Mouse (Mus musculus) telencephalon, adult 2 months (tissue): ENCODE measurements at regions not wholly inside any gene's neighbourhood (a gene's known extent, or its start where the extent isn't known, plus 50 kb on each side); places are given as distances from the start of the nearest gene placed in this dataset.
A peak's percentile ranks its signal among the peaks of the same experiment; 100 is the strongest.

Experiments used
- DNase-seq: peaks from one replicate; pipeline ENCODE4 v3.0.0-alpha.2; 2011; ENCODE audit warnings: low read depth, low spot score

- DNase-seq, result no peak
Observed at GRCm38 (mm10) chr10:19140628-19141027, 125.2 kb upstream of the Tnfaip3 start.

DNA sequence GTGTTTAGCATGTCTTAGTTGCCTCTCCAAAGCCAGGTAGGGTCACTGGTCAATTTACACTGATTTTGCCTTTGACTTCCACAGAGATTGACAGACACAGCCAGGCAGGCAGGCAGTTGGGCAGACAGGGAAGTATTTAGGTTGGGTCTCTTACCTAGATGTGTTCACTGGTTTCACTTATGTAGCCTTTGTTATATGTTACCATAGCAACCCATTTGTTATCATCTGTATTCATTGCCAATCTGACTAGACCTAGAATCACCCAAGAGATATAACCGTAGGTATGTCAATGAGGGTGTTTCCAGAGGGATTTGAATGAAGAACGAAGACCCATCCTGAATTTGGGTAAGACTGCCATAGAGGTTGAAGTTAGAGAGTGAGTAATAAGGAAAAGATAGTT is 123.8 kb upstream of the Tnfaip3 start:
- DNase-seq, result no peak

DNA sequence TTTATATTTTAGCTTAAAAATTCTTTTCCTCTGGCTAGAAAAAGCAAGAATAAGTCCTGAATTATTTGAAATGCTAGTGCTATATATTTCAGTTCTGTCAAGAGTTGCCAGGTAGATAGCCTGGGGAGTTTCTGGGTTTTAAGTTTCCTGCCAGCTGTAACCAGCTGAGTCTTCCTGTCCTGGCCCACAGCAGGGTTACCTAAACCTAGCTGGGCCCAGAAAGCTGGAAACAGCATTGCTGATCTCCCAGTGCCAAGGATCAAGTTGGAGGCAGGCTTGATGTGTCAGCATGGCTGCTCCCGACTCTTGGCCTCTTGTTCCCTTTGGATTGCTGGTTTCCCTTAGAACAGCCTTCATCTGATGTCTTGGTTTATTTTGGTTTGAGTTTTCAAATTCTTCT is 122.8 kb upstream of the Tnfaip3 start:
- DNase-seq, result no peak

- DNase-seq, result no peak
Observed at GRCm38 (mm10) chr10:19127581-19128291, 112.3 kb upstream of the Tnfaip3 start.

- DNase-seq, result no peak
Observed at GRCm38 (mm10) chr10:19126922-19127321, 111.5 kb upstream of the Tnfaip3 start.

- DNase-seq, result no peak
Observed at GRCm38 (mm10) chr10:19126438-19126837, 111.0 kb upstream of the Tnfaip3 start.

DNA sequence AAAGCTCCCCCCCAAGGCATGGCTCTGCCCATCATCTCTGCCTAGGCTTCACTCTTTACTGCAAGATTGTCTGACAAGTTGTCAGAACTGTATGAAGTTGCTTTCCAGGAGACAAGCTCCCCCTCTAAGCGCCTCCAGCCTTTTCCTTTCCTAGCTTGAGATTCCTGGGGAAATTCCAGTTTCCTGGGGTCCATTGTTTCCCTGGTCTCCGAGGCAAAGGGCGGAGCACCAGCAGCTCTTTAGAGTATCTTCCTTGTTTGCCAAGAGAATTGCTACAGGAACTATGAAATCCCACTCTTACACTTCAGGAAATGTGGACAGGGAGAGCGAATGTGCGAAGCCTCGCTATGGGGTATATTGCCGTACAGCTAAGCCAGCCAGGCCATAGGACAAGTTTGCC is 108.2 kb upstream of the Tnfaip3 start:
- DNase-seq, result no peak

GRCm38 (mm10) chr10:19122221-19122620 is 106.8 kb upstream of the Tnfaip3 start:
- peak; percentile 91 for DNase-seq

DNA sequence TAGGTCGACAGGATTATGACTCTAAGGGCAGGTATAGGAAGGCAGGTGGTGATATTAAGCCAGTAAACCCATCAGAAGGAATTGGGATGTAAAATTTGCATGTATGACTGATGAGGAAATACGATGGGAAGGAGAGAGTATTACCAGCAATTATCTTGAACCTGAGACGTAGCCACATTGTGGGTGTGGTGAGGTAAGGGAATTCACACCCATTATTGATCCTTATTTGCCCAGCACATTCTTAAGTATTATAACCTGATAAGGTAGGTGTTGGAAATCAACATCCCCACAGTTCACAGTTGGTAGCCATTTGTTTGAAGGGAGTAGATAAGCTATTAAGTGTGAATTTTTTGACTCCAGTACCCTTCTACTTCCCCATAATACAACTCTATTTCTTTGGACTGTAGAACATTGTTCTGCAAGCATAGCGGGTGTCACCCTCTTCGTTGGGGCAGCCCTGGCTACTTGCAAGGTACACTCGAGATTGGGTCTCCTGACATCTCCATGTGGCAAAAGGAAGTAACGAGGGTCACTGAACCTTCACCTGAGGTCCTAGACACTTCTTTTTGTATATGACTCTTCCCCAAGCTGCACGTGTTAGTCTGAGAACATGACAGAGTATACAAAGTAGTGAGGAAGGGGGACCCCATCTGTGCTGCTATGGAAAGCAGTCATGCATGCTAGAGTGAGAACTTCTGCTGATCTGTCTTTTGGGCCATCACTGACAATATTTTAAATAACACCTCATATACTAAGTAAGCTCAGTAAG is 104.0 kb upstream of the Tnfaip3 start:
- DNase-seq, result no peak

DNA sequence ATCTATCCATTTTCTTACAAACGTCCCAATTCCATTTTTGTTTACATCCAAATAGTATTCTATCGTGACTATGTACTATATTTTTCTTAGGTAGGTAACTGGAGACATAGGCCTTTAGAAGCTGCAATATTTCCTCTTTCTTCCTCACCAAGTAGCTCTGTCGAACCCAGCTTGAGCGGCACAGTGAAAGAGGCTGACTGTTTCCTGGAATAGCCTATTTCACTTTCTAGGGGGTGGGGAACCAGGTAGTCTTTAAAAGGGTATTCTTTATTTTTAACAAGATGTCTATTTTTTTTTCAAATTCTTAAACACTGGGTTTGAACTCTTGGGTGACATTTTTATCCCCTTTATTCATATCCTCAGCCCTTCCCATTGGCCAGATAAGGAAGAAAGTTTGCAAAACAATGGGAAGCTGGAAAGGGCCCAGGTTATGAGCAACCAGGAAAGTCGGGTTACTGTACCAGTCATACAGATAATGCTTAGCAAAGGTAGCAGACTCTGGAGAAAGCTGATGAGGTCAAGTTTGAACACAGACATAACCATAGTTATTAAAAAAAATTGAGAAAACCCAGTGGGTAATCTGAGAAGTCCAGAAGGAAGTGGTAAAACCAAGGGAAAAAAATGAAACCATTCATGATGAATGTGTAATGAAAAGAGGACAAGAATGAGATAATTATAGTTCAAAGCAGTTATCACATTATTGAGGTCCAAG is 103.3 kb upstream of the Tnfaip3 start:
- DNase-seq, result no peak

DNA sequence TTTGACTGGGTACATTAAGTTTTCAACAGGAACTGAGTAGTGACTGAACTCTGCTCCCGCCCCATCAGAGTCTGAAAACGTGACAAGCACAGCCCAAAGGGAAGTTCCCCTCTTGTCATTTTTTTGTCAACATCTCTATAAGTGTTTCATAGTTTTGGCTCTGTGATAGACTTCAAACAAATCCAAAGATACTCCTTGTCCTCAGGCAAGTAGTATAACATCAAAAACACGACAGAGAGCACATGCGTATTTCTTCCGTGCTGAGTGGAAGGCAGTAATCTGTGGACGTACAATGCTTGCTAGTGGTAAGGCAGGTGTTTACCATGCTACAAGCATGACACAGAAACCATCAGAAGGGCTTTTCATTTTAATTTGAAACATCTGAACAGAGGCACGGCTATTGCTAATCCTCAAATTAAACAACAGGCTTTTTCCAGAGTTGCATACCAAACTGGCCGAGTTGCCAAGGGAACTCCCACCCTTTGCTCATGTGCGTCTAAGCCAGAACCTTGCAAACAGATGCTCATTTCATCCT is 101.7 kb upstream of the Tnfaip3 start:
- DNase-seq, result no peak

DNA sequence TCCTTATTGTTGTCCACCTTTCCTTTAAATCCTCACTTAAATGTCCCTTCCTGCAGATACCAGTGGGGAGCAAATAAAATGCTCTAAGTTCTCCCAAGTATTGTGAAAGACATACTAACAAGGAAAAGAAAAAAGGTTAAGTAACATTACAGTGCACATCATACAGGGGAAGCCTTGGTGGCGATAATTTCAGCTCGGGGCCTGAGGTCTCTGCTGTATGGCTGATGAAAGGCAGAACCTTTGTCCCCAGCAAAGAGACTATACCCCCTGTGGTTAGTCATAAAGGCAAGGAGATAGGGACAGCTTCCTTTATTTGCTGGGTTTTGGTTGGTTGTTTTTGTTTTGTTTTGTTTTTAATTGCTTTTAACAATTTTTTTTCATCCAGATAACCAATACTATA is 97.0 kb upstream of the Tnfaip3 start:
- DNase-seq, result no peak

DNA sequence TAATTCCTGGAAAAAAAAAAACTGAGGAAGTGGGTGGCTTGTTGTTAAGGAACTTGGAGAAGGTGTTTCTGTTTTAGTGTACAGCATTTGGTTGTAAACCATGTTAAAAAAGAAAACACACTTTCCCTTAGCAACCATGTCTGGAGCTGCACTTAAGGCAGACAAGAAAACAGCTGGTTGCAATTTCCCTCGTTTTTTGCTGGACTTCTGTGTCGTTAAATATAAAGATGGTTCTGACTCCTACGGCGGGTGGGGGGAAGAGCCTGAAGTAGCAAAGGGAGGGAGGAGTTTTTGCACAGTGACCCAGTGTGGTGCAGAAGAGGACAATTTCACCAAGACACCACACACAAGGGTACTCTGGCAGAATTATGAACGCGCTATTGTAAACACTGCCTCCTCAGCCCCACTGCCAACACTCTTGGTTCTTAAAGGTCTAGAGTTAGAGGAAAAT is 89.8 kb upstream of the Tnfaip3 start:
- DNase-seq, result no peak

- no peak for DNase-seq
Observed at GRCm38 (mm10) chr10:19104671-19105203, 89.3 kb upstream of the Tnfaip3 start.

DNA sequence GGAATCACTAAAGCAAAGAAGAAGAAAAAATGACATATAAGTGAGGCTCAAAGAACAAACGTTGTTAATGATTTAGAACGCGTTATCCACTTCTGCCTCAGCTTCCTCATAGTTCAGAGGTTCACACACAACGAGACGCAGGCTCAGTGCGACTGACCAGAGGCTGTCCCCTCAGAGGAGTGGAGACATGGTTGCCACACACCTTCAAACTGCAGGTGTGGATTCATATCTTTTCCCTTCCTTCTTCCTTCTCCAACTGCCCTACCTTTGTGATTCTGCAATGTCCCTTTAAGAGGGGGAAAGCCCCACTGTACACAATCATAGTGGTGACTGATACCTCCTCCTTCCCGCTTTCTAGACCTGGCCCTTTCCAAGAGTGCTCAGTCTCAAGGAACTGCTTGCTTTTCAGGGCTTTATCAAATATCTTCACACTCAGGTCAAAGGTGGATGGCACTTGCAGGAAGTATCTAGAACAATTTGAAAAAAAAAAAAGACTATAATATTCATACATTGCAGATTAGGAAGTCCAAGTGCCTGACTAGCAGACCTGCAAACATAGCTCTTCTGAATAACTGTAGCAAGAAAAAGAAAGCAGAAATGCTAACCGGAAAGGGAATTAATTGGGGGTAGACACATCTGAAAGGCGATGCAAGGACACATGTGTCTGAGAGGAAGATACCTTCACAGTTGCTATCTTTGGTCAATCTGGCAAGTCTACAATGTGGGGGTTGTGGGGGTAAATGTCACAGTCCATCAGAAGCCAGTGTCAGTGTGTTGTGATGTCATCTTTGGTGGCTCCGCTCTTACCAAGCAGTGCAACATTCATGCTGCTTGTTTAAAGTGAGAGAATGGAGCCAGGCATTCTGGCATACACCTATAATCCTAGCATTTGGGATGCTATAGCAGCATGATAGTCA is 84.2 kb upstream of the Tnfaip3 start:
- no peak for DNase-seq

GRCm38 (mm10) chr10:19094297-19094696 is 78.8 kb upstream of the Tnfaip3 start:
- peak; percentile 18 for DNase-seq

GRCm38 (mm10) chr10:19093689-19094088 is 78.2 kb upstream of the Tnfaip3 start:
- DNase-seq, result no peak

- DNase-seq, result peak; percentile 22
Observed at GRCm38 (mm10) chr10:19091949-19092348, 76.5 kb upstream of the Tnfaip3 start.

GRCm38 (mm10) chr10:19091110-19091509 is 75.7 kb upstream of the Tnfaip3 start:
- no peak for DNase-seq

GRCm38 (mm10) chr10:19086995-19087394 is 71.5 kb upstream of the Tnfaip3 start:
- no peak for DNase-seq

GRCm38 (mm10) chr10:19082136-19082535 is 66.7 kb upstream of the Tnfaip3 start:
- DNase-seq, result no peak
